Mouse (Mus musculus): ENCODE data around the gene Olfr924.

DNA sequence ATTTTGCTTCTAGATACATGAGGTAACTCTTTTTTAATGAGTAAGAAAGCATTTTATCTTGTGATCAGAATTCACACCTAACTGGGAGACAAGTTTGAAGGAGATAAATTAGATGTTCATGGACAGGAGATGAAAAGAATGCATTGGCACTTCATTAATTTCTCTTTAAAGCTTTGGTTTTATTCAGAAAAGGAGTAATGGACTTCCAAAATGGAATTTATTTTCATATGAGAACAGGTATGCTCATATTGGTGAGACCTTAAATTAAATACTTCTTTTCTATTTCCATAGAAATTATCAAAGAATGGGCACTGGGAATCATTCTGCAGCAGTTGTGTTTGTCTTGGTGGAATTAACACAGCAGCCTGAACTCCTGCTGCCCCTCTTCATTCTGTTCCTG, 10.5 kb downstream of the Olfr924 start, which contains the start of gene Olfr26:
- TF ChIP-seq SRF (IDR thresholded peaks at IDR 0.05; ENCODE audit: control insufficient read depth, insufficient read length, low read depth) (no peak), POLR2A (IDR thresholded peaks at IDR 0.05; ENCODE audit: insufficient read length, low read depth) (no peak), USF1 (IDR thresholded peaks at IDR 0.05; ENCODE audit: low read depth) (no peak), CEBPB (IDR thresholded peaks at IDR 0.05; ENCODE audit: insufficient read depth, poor library complexity, severe bottlenecking) (no peak), MYOG (IDR thresholded peaks at IDR 0.05; ENCODE audit: control insufficient read depth in 1 of 3, insufficient read depth in 1 of 3, insufficient read length in 2 of 3, low read depth in 2 of 3) (no peak), POLR2AphosphoS2 (IDR thresholded peaks at IDR 0.05; ENCODE audit: insufficient read length, low read depth) (no peak), E2F4 (IDR thresholded peaks at IDR 0.05; ENCODE audit: insufficient read depth) (no peak), MAX (IDR thresholded peaks at IDR 0.05; ENCODE audit: low read depth) (no peak)

Data from myocyte (in vitro differentiated cells).